Mouse (Mus musculus) heart, adult 2 months (tissue): ENCODE measurements around the gene Lrrc45. TPM values are rescaled to one million over a fixed set of nuclear protein-coding genes. Genes with fewer than 3 reads are reported as not detected.

Experiments
- DNase-seq, 2 experiments: peaks; one replicate each; pipeline ENCODE4 v3.0.0; 2021
- H3K27ac ChIP-seq: fragments of 200-600 bp; 2 replicates; pipeline ENCODE4 v1.8.1; 2022
- H3K27me3 ChIP-seq: fragments of 200-500 bp; 2 replicates; pipeline ENCODE4 v1.6.1; 2012; ENCODE audit warnings: mild to moderate bottlenecking, low read length, inconsistent platforms, mixed read lengths; ENCODE audit not compliant: control insufficient read depth, insufficient read depth
- H3K36me3 ChIP-seq: fragments of 200-500 bp; 2 replicates; pipeline ENCODE4 v1.6.1; 2012; ENCODE audit warnings: low read length, inconsistent platforms; ENCODE audit not compliant: control insufficient read depth, insufficient read depth
- H3K4me1 ChIP-seq: fragments of 200-500 bp; 2 replicates; pipeline ENCODE4 v1.6.1; 2011; ENCODE audit warnings: low read length; ENCODE audit not compliant: control insufficient read depth, insufficient read depth
- H3K4me3 ChIP-seq: fragments of 200-600 bp; 2 replicates; pipeline ENCODE4 v1.8.1; 2022
- H3K79me2 ChIP-seq: fragments of 200-500 bp; replicated peaks from 2 replicates; pipeline ENCODE4 v1.6.1; 2012; ENCODE audit warnings: mild to moderate bottlenecking, inconsistent platforms, low read length, moderate library complexity, mixed read lengths; ENCODE audit not compliant: control insufficient read depth, insufficient read depth
- H3K9ac ChIP-seq: fragments of 200-500 bp; 2 replicates; pipeline ENCODE4 v1.6.1; 2012; ENCODE audit warnings: low read depth, mild to moderate bottlenecking, control low read depth, inconsistent platforms, low read length, mixed read lengths
- CTCF ChIP-seq: fragments of 200-600 bp; IDR thresholded peaks from 2 replicates; pipeline ENCODE4 v1.8.1; 2022; ENCODE audit warnings: antibody characterized with exemption, mild to moderate bottlenecking, moderate library complexity
- EP300 ChIP-seq: fragments of 200-500 bp; IDR thresholded peaks from 2 replicates; pipeline ENCODE4 v1.6.1; 2011; ENCODE audit warnings: low read depth, low read length, control low read depth; ENCODE audit not compliant: insufficient read depth
- POLR2A ChIP-seq: fragments of 200-500 bp; IDR thresholded peaks from 2 replicates; pipeline ENCODE4 v1.6.1; 2011; ENCODE audit warnings: mild to moderate bottlenecking, low read depth, low read length, control low read depth; ENCODE audit not compliant: insufficient read depth
- WGBS: fragments of 180-500 bp; shearing (Covaris S2); methylation state at CpG from one replicate; pipeline ENCODE4 v1.1.7; 2018; 5-methylcytosine and 5-hydroxymethylcytosine counted together
- intact Hi-C: fragments of 180-260 bp; cut with DNase I; formaldehyde crosslinking; loops from one replicate; pipeline ENCODE4 v1.15.1; 2025
- polyA plus RNA-seq: library from polyadenylated mRNA; depleted of rRNA; stranded (reverse); fragments of >200 nt; gene quantifications from 2 replicates; pipeline ENCODE4 v1.2.3, GENCODE M21; 2012
- total RNA-seq, 2 experiments: library from RNA; stranded (reverse); gene quantifications; 2 replicates each; pipeline ENCODE4 v1.2.3; 2021

Gene Lrrc45
- total and polyA plus RNA-seq, 3 experiments, result 4.2 to 12.7 (median 4.5) TPM

DNA sequence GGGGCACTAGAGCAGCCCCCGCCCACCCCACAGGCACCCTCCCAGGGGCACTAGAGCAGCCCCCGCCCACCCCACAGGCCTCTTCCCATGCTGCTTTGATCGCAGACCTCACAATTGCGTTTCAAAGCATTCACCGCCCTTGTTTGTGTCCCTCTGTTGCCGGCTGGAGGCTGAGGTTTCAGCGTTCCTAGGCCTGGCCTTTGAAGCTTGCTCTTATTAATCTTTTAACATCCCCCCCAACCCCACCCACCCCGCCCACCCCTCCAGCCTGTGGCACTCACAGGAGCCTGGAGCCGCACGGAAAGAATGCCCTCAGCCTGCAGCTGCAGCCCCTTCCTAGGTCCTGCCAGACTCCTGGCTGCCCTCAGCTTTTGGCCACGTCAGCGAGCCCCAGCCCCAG, 6.5 kb upstream of the Lrrc45 start:
- no peak for DNase-seq
- Histone ChIP-seq H3K4me3 (no peak overlapping the region), H3K36me3 (no peaks in the 10 kb centered on the region), H3K27me3 (no peaks in the 10 kb centered on the region), H3K4me1 (no peaks in the 10 kb centered on the region), H3K9ac (no peak overlapping the region), H3K27ac (no peak overlapping the region), H3K79me2 (no peaks in the 10 kb centered on the region)
- WGBS, result 69% methylated on average over 11 of the region's 12 CpGs
- TF ChIP-seq CTCF (no peak), EP300 (no peak), POLR2A (no peak)
- intact Hi-C loops, result no loop called here

DNA sequence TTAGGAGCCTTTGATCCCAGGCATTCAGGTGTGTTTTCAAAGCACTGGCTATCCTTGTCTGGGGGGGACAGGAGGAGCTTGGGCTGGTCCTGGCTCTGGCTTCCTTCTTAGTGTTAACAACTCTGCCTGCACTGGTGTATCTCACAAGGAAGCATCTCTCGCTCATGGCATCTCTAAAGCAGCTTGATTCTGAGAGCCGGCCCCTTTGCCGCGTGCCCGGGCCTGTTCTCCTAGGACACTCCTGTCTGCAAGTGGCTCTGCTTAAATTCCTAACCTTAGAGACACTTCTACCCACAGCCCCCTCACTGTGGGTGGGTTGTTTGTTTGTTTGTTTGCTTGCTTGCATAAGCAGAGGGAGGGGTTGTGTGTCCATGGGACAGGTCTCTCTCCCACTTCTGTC, 5.8 kb upstream of the Lrrc45 start:
- Histone ChIP-seq H3K9ac (no peak overlapping the region), H3K36me3 (no peaks in the 10 kb centered on the region), H3K4me3 (no peak overlapping the region), H3K27me3 (no peaks in the 10 kb centered on the region), H3K4me1 (peaks cover 3% of the 10 kb centered on the region; the same call in 1 of the 2 replicates), H3K27ac (no peak overlapping the region), H3K79me2 (no peaks in the 10 kb centered on the region)
- no peak for DNase-seq
- intact Hi-C loops, result no loop called here
- TF ChIP-seq CTCF (no peak), POLR2A (no peak), EP300 (no peak)
- WGBS, result 68% methylated on average over 5 of the region's 5 CpGs

DNA sequence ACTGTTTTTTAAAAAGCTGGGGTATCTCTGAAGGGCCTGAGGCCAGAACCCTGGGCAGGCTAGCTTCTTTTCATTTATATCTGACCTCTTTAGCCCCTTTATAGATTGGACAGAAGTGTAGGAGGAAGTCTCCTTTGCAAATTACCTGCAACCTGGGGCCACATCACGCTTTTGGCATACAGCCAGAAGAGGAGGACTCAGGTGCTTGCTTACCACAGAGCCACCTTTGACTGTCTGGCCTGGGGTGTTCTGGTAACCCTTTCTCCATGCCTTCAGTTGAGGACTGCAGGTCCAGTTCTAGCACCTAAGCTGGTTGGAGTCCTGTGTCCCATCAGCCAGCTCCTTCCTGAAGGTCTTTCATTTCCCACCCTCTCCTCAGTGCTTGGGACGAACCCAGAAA, 4.2 kb upstream of the Lrrc45 start:
- H3K27me3 ChIP-seq, result no peaks in the 10 kb centered on the region
- H3K9ac ChIP-seq, result no peak overlapping the region
- WGBS, result 88% methylated on average over 2 of the region's 2 CpGs
- no peak for DNase-seq
- intact Hi-C loops, result no loop called here
- H3K27ac ChIP-seq, result no peak overlapping the region
- no peak overlapping the region for H3K4me3 ChIP-seq
- peaks cover 3% of the 10 kb centered on the region; the same call in 1 of the 2 replicates for H3K4me1 ChIP-seq
- no peak for TF ChIP-seq CTCF
- TF ChIP-seq EP300, result no peak
- TF ChIP-seq POLR2A, result no peak
- no peaks in the 10 kb centered on the region for H3K79me2 ChIP-seq
- H3K36me3 ChIP-seq, result no peaks in the 10 kb centered on the region

GRCm38 (mm10) chr11:120710672-120711071, 3.1 kb upstream of the Lrrc45 start:
- TF ChIP-seq POLR2A (no peak), CTCF (no peak), EP300 (no peak)
- no peak for DNase-seq
- Histone ChIP-seq H3K36me3 (no peaks in the 10 kb centered on the region), H3K27me3 (no peaks in the 10 kb centered on the region), H3K4me3 (no peak overlapping the region), H3K27ac (no peak overlapping the region), H3K79me2 (no peaks in the 10 kb centered on the region), H3K4me1 (peaks cover 5% of the 10 kb centered on the region; the same call in 1 of the 2 replicates), H3K9ac (no peak overlapping the region)
- WGBS, result 90% methylated on average over 5 of the region's 5 CpGs
- intact Hi-C loops, result loop anchor here (5.0 kb wide), 1 partner anchor 128 kb away; the partner anchor contains the start of gene Arhgdia

DNA sequence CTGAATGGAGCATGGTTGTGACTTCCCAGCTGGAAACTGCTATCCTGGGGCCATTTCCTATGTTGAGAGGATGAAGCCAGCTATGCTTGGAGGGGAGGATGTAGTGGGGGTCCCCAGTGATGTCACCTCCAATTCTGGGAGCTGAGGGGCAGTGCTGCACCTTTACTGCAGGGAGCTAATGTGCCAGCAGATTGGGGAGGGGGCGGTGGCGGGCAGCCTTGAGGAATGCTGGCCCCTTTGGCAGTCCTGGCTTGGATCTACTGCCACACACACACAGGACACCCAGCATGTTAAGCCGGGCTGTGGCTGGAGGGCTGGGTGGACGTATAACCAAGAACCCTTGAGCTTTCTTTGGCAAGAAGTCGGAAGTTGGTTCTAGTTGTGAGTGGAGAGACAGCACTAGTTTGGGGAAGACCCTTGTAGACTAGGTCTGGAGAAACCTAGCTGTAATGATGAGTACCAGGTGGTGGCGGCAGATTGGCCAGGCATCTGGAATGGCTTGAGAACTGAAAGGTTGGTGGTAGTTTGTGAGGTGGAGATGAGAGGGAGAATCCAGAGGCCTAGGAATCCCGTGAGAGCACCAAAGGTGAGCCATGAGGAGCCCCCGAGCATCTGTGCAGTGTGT, 1.6 kb upstream of the Lrrc45 start:
- 69% methylated on average over 8 of the region's 8 CpGs for WGBS
- Histone ChIP-seq H3K27ac (no peak overlapping the region), H3K36me3 (no peaks in the 10 kb centered on the region), H3K4me1 (peaks cover 5% of the 10 kb centered on the region; the same call in 1 of the 2 replicates), H3K79me2 (no peaks in the 10 kb centered on the region), H3K27me3 (no peaks in the 10 kb centered on the region), H3K4me3 (no peak overlapping the region), H3K9ac (no peak overlapping the region)
- no peak for DNase-seq
- intact Hi-C loops, result loop anchor here (1.0 to 5.0 kb wide), 5 partner anchors 53 to 223 kb away; partner anchors contain the start of genes Arhgdia and Sirt7
- TF ChIP-seq EP300 (no peak), CTCF (no peak), POLR2A (no peak)

DNA sequence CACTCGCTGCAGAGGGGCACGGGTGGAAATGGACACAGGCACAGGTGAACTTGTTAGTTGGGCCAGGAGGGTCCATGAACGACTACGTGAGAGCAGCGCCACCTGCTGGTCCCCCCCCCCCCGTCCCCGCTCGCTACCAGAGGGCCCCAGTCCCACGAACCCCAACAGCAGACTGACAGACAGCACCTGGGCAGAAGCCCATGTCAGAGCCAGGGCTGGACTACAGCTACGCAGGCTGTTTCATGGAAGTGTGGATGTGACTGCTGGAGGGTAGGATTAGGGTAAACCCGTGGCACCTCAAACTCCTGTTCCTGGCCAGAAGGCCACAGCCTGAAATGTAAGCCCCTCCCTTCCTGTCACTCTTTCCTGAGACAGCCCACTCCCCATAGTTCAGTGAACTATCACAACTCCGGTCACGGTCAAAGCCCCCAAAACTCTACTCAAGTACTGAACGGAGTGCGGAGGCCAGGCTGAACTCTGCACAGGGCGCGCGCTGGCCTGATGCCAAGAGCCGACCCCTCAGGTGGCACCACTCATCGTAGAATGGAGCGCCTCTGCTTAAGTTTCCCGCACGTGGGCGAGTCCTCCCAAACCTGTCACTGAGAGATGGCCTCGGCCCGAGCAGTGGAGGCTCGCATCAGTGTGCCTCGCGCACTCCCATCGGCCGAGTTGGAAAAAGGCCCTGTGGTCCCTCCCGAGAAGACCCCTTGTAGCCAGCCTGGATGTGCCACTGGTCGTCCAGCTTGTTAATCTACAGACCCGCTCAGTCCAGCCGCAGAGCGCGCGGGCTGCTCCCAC, 755 bp upstream of the Lrrc45 start:
- peak overlapping the region; percentile 58 for H3K9ac ChIP-seq
- no peaks in the 10 kb centered on the region for H3K36me3 ChIP-seq
- TF ChIP-seq CTCF (peak; percentile 79), EP300 (no peak), POLR2A (no peak)
- peak overlapping the region; percentile 76 for H3K27ac ChIP-seq
- H3K4me3 ChIP-seq, result peak overlapping the region; percentile 65
- WGBS, result 1% methylated on average over 38 of the region's 38 CpGs
- no peaks in the 10 kb centered on the region for H3K27me3 ChIP-seq
- intact Hi-C loops, result loop anchor here (1.0 to 5.0 kb wide), 5 partner anchors 54 to 224 kb away; partner anchors contain the start of genes Arhgdia and Sirt7
- peak; percentile 58 to 76 for DNase-seq
- no peaks in the 10 kb centered on the region for H3K79me2 ChIP-seq
- H3K4me1 ChIP-seq, result peaks cover 5% of the 10 kb centered on the region; the same call in 1 of the 2 replicates
